Mouse (Mus musculus): Measurements from ENCODE around the gene Gm47955.
"Not testable (repeated sequence)": the region's sequence is repeated elsewhere in the genome, so short reads cannot be mapped to it uniquely, and the experiment has no call there.

The Gm47955 gene

DNA sequence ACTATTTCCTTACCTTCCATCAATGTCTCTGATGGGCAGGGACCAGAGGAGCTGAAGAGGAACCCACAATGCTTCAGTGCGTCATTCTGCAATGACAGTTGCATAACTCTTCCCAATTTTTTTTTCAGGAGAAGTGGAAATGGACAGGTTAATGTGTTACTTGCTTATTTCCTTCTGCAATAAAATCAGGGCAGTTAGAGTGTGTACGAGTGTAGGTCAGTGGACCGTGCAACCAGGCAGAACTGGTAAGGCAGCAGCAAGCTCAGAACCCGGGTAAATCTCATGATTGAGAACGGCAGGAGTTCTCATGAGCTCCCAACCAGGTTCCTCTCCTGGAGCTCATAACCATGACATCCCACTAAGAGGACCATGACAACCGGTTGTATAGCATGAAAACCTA is 32.0 kb downstream of the Gm47955 start:
- no peak for DNase-seq (ENCODE audit: low spot score)

DNA sequence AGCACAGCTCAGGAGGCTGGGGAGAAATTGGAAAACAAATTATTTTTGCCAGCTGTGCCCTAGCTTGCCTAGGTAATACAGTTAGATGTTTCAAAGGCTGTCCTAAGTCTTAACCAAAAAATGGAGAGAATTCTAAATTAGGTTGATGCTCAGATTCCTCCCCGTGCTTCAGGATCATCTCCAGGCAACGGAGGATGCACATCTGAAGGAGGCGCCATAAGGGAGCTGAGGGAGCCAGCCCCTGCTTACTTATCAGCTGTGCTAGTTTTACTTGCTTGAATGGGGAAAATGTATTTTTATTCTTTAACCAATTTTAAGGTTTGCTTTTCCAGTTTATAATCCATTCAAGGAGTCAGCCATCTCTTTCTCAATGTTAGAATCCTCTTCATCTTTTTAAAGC is 33.9 kb downstream of the Gm47955 start:
- DNase-seq (ENCODE audit: low spot score), result no peak

DNA sequence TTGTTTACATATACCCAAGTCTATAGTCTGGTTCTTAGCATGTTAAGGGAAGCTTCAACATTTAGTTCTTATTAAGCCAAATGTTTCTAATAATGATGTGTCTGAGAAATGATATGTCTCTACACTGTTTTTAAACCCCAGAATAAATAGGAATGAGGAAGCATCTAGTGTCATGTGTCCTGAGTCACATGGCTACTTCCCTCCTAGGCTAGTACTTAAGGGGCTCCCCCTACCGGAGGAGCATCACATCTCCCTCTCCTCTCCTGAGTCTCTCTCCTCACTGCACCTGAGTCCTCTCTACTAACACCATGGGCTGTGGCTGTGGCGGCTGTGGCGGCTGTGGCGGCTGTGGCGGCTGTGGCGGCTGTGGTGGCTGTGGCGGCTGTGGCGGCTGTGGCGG is 40.2 kb downstream of the Gm47955 start, which contains the start of gene Gm47959:
Gm47959 (plus strand) TSS at position 243 of the 400 bp plus-strand sequence.
- DNase-seq (ENCODE audit: low spot score), result not testable (repeated sequence)

DNA sequence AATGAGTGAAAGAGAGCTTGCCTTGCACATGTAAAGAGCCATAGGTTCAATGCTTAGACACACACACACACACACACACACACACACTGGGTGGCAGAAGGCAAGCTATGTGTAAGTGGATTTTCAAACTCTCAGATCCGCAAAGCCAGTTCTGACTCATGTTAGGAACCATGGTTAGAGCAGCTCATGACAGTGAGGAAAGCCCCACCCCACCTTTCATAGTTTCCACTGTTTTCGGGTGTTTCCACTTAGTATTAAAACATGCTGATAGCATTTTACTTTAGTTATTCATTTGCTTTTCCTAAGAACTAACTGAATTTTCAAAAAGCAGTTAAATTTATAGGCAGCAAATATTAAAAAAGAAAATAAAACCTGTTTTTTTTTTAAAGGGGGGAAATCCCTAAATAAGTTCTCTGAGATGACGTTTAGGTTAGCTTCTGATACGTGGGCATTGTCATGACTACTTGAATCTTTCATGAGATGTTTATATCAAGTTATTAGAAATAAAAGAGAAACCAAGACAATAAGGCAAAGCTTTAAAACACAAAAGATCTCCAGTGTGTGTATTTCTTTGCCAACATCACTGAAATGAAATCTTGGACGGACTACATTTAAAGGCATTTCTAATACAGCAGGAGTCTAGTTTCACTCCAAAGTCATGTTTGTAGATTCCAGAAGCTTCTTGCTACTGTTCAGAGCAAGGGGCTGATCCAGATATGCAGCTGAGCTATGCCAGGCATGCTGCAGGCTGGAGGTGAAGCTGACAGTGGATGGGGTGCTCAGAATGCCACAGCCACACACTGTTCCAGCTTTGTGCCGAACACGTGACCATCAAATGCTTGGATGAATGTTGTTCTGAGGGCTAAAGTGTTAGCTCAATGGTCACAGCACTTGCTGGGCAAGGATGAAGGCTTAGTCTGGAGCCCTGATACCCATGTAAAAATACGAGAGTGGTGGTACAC is 46.4 kb downstream of the Gm47955 start:
- DNase-seq (ENCODE audit: low spot score), result no peak

DNA sequence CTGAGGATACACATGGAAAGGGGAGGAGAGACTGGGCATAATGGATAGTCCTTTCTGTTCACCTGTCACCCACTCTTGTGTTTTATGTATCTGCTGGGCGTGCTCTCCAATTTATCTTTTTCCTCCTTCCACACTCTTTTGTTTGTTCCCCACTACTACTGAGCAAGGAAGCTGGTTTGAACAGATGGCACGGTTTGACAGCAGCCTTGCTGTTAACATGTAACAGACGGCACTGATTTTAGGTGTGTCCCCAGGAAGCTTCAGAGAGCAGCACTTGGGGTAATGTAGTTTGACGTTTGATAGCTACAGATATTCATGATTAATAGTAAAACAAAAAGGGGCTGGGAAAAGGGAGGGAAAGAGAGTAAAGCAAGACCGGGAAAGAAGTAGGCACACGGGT is 47.4 kb downstream of the Gm47955 start:
- no peak for DNase-seq (ENCODE audit: low spot score)

Data from MN1 (cell line).